Mouse (Mus musculus) left cerebral cortex, adult 18-20 months (tissue): ENCODE results near the gene Sema3d. TPM values are rescaled to one million over a fixed set of nuclear protein-coding genes. Genes with fewer than 3 reads are reported as not detected.

Source experiments
- DNase-seq, 2 experiments: peaks; one replicate each; pipeline ENCODE4 v3.0.0; 2021 to 2022; ENCODE audit warnings: low spot score in 2 of 2, mixed read lengths in 1 of 2
- long read RNA-seq, 2 experiments: library from polyadenylated mRNA; stranded (forward); transcript quantifications; one replicate each; pipeline ENCODE4 v2.0.0; 2021
- total RNA-seq, 2 experiments: library from RNA; stranded (reverse); gene quantifications; 2 replicates each; pipeline ENCODE4 v1.2.3; 2021

Gene Sema3d
- 1 to 10 TPM; 4.2 to 5.8 TPM for total RNA-seq
- long read RNA-seq, experiment 1, full-length matches to known transcripts: 2 of 3 reads
- long read RNA-seq, experiment 1, partial matches to known transcripts: 1 of 3 reads
- long read RNA-seq, experiment 1, other reads (novel, unspliced or antisense): 0 of 3 reads
- long read RNA-seq, experiment 2, full-length matches to known transcripts: 1 of 1 reads
- long read RNA-seq, experiment 2, partial matches to known transcripts: 0 of 1 reads
- long read RNA-seq, experiment 2, other reads (novel, unspliced or antisense): 0 of 1 reads

DNA sequence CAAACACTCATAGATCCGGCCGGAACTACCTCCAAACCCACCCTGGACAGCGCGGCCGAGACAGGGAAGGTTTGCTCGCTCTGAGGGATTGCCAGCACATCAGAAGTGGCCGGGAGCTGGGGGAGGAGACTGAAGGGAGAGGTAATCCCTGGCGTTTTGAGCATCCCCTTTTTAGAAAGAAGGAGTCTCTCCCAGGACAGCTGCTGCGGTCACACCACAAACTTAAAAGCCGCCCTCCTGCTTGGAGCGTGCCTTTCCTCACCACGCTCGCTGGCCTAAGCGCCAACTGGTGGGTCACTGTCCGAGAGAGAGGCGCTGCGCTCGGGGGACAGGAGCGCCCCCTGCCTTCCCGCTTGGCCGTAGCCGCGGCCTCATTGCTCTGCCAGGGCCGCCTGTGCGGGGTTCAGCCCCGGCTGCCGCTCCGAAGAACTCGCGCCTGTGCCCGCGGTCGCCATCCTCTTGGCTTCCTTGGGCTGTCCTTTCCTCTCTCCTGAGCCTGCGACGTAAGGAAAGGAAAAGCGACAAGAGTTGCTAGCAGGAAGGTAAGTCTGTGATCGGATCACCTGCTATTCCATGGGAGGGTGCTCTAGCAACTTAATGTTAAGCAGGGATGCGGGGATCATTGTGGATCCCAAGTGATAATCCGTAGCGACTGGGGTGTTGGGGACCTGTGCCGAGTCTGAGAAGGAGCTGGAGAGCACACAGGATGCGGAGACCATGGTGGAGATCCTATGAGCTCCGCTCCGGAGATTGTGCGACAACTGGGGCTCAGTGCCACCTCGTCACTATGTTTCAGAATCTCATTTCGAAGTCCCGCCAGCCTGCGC lies at the start of gene Sema3d:
Gene Sema3d, plus strand, starts transcription at position 253 of the 827 bp plus-strand sequence.
- peak; percentile 67 to 79 for DNase-seq

DNA sequence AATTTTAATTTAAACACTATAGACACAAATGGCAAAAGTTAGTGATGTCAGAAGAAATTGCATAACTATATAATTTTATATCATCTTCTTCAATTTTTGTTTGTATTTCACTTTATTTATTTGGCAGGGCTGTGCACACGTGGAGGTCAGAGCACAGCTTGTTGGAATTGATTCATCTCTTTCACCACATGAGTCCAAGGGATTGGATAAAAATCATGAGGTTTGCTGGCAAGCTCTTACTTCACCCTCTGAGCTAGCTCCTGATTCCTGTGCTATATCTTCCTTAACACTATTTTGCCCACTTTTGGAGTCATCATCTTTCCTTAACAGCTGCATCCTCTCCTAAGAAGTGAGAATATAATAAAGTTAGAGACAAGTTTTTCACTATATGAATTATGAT lies 5.9 kb upstream of the Sema3d start:
- no peak for DNase-seq

DNA sequence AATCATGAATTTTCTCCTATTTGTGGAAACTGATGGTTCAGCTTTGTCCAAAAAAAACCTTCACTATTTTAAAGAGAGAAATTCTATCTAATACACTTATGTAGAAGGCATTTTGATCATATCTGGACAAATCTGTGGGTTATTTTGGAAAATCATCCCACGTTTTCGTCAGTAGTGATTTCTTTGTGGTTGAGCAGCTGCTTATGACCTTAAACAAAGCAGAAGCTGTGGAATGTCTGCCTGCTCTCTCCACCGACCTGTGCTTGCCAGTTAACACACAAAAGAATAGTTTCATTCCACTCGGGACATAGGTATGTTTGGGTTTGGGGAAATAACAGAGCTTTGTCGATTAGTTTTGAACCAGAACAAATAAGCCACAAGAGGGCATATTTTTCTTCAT lies 4.3 kb upstream of the Sema3d start:
- DNase-seq: no peak

DNA sequence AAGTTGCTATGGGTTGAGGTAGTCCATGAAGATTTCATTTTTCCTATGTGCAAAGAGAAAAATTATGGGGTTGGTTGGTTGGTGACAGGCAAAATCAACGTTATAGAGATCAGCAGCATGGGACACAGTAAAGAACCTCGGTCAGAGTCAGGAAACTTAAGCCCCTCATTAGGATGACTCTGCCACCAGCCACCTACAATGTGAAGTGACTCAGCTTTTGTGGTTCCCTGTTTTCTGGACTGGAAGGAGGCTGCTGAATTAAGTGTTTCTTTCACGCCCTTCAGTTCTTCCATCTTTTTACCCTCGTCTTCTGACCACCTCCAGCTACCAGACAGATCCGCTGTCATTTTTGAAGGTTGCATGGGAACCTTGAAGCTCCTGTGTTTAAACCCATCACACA lies 1.2 kb upstream of the Sema3d start:
- no peak for DNase-seq

DNA sequence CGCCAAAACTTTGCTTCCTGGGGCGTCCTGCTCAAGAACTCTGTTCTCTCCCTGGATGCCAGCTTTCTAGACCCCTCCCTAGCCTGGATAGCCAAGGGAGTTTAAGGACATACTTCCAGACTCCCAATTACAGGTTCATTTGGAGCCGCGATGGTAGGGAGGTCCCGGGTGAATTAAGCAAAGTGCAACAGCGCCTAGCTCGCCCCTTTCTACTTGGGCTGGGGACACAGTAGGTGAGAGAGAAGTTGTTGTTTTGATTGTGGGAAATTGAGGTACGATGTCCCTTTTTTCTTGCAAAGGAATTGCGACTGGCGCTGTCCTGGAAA lies 738 bp downstream of the Sema3d start:
- DNase-seq: no peak

DNA sequence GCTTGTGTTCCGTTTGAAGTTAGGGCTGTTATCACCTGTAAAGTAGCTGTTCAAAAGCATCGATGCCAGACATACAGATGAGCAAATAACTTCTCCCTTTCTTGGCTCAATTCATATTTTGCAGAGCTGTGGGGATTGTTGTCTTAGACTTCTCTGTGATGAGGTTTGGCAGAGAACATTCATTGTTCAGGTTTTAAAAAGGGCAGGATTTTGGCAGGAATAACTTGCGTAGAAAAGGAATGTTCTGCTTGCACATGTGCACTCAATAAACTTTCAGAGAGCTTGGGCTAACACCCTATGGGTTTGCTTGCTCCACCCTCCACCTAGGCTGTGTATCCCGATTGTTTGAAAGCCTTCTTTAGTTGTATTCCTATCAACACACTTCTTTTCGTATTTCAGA lies 9.5 kb downstream of the Sema3d start:
- DNase-seq: no peak

DNA sequence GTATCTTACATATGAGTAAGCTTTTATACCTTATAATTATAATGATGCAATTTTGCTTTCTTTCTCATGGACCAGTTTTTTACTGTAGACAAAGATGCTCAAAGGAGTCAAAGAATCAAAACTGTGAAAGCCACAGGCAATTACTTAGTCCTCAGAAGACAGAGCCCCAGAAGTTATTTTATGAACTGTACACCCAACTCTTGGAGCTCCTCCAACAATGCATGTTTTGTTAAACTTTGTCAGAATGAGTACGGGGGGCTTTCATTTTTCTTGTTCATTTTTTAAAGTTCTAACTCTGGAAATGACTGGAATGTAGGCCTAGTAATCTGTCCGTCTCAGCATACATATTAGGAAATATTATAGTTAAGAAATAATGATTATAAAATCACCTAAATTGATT lies 16.1 kb downstream of the Sema3d start:
- no peak for DNase-seq

DNA sequence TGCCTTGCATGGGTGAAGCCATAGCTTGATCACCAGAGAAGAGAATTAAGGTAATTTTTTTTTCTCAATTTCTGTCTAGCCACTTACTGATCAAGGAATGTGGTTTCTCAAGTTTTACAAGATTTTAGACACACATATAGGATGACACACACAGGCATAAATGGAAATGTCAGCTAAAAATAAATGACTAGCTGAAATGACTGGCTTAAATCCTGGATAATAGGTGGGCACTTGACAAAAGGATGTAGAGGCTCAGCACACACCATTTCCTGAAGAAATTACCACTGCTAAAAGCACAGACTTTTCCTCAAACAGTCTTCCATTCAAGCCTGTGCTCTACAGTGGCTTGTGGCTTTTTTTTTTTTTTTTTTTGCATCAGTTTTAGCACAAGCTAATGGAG lies 21.0 kb downstream of the Sema3d start:
- no peak for DNase-seq

DNA sequence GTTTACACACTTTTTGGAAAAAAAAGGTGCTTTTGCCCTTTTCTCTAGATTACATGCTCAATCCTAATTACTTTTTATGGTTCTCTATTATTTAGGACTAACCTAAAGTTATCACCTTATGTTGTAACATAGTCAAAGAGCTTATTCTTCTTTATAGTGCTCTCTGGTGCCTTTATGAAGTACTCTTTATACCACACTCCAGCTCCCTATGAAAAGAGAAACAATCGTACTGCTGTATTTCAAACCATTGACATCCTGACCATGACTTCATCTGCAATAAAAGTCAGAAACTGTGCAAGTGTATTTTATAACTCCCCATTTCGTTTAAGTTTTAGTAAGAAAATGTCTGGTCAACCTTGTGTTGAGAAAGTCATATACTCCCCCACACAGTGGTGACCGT lies 29.4 kb downstream of the Sema3d start:
- DNase-seq: no peak

DNA sequence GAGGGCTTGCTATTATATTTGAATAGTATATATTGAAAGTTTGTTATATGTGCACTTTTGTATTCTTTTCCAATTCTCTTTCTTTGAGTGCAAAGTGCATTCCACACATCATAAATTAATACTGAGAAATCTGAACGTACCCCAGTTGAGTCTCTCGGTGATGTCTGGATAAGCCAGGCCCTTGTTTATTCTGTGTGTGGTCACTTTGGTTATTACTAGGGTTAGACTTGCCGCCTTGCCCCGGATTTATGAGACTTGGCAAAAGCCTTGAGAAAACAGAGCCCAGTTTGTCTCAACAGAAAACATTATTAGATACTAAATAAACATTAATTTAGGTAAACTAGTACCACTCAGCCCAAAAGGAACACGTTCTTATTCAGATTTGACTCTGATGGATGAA lies 40.1 kb downstream of the Sema3d start:
- no peak for DNase-seq

DNA sequence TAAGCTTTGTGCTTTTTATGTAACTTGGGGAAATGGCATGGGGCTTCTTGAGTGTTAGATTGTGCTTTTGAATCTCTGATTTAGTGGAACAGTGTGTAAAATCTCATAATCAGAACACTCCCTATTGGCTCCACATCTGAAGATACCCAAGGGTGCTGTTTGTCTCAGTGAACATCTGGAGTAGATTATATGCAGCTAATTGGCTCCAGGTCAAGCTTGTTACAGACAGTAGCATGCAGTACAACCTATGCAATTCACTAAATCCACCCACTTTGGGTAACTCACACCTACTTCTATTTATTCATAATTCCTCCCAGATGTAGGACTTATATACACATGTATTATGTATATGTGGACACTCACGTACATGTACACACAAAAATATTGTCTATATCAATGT lies 58.6 kb downstream of the Sema3d start:
- DNase-seq: no peak

DNA sequence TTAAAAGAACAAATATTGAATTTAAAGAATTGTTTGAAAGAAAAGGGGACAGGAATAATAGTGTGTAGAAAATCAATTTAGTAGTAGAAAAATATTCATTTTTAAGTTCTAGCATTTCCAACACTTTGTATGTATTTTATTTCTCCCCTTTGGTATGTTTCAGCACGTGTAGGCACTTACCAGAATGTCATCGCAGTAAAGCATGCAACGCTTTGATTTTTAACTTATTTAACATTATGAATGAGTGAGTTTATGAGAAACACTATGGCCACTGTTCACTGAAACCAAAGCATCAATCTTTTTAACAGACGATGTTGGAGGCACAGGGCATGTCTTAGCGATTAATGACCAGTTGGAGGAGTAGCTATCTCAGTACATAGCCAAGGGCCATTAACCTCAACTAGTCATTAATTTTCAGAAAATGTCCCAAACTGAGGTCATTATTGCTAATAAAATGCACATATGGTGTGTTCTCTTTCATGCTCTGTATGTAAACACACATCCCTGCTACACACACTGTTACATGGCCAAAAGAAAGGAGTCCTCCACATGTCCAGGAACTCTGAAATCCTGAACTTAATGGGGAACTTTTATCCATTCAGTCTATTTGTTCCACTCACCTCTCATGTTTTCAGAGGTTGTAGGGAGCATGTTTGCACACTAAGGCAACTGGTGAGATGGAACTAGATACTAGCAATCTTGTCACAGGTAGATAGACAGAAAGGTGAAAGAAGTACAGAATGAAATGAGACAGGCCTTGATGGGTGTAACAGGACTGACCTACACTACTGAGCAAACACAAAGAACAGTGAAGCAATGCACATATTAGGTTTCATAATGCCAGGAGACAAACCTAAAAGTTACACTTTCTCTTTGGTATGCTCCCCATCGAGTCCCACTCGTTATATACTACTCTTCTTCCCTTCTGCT lies 59.3 kb downstream of the Sema3d start:
- no peak for DNase-seq

DNA sequence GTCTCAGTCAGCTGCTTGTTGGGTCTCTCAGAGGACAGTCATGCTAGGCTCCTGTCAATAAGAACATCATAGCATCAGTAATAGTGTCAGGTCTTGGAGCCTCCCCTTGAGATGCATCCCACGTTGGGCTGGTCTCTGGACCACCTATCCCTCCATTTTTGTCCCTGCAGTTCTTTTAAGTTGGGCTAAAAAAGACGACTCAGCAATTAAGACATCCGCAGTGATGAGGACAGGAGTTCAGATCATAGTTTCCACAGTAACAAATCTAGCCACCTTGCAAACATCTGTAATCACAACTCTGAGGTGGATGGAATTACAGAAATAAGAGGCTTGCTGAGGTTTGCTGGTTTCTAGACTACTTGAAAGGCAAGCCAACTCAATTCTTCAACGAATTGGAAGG lies 67.9 kb downstream of the Sema3d start:
- no peak for DNase-seq

DNA sequence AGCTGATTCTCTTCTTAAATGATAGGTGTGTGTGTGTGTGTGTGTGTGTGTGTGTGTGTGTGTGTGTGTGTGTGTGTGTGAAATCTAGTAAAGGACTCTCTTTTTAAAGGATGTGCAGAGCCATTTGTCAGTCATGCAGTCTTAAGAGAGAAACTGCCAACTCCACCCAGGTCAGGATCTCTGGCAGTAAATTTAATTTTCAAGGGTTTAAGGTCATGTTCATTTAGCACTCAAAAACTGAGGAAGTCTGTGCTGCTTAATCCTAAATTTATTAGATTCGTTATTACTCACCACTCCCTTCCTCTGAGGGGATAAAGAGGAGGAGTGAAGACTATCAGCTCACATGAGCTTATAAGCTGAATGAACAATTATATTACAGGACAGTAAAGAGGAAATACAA lies 71.8 kb downstream of the Sema3d start:
- DNase-seq: no peak

DNA sequence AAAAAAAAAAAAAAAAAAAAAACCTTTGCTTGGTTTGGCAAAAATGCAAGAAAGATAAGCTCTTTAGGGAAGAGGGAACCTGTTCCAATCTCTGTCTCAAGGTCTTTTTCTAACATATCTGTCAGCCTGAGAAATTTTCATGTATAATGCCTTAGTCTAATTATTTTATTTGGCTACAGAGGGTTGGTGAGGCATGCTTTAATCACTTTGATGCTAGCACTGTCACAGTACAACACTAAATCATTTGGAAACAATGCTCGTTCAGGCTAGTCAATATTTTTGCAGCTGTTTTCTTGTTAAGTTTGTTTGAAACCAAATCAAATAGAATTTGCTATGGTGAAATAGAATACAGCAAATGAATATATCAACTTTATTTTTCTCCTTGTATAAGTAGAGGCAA lies 74.3 kb downstream of the Sema3d start:
- no peak for DNase-seq

DNA sequence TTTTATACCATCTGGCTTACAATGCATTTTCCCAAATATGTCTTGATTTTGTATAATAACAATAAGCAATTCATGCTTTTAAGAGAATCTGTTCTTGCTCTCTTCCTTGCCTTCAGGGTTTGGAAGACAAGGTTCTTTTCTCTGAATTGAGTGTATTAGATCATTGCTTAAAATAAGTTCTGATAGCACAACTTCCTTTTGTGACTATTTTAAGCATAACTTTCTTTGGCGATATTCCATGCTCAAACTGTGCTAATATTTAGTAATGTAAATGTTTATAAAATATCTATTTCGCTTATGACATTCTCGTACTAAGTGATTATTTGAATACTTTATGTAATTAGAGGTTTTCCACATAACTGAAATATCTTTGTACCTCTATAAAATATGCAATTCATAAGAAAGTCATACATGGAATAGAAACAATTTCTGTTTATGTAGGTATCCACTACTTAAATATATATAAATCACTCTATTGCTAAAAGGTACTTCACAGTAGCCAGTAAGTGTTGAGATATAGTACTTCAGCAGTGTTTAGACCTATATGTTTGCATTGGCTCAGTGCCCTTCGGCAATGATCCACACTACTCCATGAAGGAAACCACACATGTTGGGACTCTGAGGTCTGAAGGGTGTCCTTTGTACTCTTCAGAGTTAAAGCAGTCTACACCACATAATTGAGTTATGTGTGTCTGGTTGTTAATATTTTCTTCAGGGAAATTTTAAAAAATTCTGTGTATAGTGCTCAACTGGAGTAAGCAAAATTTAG lies 84.6 kb downstream of the Sema3d start:
- DNase-seq: no peak

DNA sequence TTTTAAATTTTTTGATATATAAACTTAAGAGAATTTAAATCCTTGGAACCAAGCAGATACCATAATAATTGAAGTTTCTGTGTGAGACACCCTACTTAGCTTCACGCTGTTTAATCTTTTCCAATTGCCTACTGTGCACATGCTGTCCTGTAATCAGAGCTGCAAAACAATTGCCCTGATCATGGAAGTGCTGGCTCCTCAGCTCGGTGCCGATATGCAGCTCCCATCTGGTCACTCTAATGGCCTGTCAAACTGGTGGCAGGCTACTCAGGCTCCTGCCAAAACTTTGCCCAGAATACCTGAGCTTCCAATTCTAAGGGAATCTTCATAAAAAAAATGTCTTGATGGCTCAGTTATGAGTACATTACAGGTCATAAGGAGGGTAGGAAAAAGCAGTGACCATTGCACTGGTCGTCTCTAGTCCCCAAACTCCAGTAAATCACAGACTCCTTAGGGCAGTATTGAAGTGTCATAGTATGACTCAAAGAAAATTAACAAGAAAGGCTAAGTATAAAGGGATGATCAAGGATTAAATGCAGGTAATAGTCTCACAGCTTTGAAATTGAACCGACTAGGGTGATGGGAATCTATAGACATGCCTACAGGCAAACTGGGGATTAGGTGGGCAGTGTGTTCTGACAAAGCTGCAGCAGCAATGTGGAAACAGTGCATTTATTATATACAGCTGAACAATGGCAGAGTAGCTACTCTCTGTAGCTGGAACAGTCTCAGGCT lies 91.9 kb downstream of the Sema3d start:
- no peak for DNase-seq

DNA sequence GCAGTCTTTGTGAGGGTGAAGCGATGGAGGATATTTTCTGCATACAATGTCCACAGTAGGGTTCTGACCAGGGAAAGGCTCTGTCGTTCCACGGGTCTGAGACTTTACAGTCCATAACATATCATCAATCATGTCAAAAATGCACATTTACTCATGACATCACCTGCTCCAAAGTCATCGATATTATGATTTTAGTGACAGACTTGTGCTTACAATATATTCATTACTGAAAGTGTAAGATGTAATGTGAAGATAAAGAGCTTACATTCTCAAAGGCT lies 92.4 kb downstream of the Sema3d start:
- no peak for DNase-seq

DNA sequence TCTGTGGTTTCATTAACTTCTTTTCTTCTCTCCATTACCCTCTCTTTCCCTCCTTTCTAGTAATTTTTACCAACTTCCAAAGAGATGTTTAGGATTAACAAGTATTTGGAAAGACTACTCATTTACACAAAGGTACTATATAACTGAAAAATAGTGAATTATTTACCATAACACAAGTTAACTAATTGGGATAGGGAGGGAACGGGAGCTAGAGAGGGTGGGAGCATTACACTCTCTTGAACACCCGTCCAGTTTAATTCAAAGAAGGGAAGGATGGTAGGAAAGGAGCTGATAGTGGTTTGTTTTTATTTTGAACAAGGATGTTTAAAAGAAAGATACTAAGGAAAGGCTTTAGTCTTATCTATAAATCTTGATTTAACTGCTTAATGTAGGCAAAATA lies 104.7 kb downstream of the Sema3d start:
- no peak for DNase-seq

DNA sequence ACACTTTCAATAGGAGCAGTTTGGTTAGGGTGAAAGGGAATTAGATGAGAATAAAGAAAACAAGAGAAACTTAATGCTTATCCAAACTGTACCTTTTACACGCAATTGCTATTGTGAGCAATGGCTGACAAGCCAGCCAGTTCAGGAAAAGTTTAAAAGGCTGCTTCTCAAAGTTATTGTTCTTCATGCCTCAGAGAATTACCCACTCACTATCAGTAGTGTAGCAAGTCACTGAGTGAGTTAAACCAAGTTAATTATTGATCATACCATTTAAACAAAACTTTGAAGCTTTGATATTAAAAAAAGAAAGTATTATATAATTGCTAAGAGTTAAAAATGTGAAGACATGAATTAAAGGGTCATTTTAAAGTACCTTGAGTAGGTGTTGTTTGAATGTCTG lies 108.5 kb downstream of the Sema3d start:
- DNase-seq: no peak
